Mouse (Mus musculus) heart, postnatal 10 days (tissue): ENCODE results near the gene Slc39a11. TPM values are rescaled to one million over a fixed set of nuclear protein-coding genes. Genes with fewer than 3 reads are reported as not detected.

Experiments
- DNase-seq, 2 experiments: peaks; one replicate each; pipeline ENCODE4 v3.0.0; 2021
- intact Hi-C: fragments of 180-260 bp; cut with DNase I; formaldehyde crosslinking; loops from one replicate; pipeline ENCODE4 v1.15.1; 2025
- total RNA-seq, 2 experiments: library from RNA; stranded (reverse); gene quantifications; 2 replicates each; pipeline ENCODE4 v1.2.3; 2021

The Slc39a11 gene
- total RNA-seq, 2 experiments from 2014 or later, result 6.2 to 8.1 TPM

- intact Hi-C loops, result no loop called here
- no peak for DNase-seq
These were observed 165.8 kb downstream of the Slc39a11 start for GRCm38 (mm10) chr11:113484037-113484436.

- intact Hi-C loops, result no loop called here
- DNase-seq, result no peak
These were observed 172.3 kb downstream of the Slc39a11 start for GRCm38 (mm10) chr11:113477550-113477949.

DNA sequence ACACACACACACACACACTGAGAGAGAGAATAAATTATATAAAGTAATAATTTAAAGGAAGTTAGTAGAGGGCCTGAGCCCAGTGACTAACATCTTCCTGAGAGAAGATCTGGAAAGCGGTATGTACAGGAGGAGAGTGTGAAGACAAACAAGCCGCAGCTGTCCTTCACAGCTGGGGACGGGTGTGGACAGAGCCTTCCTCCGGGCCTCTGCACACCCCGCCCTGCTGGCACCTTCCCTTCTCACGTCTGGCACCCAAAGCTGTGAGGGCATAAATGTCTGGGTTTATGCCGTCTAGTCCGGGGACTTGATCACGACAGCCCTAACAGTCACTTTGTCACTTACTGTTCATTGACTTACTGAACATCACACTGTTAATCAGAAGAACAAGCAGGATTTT lies 173.2 kb downstream of the Slc39a11 start:
- no peak for DNase-seq

DNA sequence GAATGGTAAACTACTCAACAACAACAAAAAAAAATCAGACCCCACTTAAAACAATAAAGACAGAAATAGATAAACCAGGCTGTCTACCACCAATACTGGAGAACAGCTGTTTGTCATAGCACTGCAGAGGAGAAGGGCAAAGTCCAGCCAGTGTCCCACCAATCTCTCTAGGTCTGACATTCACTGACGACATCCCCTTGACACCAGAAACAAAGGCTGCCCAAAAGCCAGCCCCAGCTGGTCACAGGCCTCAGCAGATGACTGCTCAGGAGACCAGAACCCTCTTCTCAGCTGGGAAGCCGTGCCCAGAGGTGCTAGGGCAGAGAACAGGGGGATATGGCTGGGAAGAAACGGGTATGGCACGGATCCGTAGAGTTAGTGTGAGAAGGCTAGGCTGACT lies 174.4 kb downstream of the Slc39a11 start:
- DNase-seq, result no peak
- intact Hi-C loops, result no loop called here

More for the DNA sequence above, 173.2 kb downstream of the Slc39a11 start:
- intact Hi-C loops, result no loop called here

DNA sequence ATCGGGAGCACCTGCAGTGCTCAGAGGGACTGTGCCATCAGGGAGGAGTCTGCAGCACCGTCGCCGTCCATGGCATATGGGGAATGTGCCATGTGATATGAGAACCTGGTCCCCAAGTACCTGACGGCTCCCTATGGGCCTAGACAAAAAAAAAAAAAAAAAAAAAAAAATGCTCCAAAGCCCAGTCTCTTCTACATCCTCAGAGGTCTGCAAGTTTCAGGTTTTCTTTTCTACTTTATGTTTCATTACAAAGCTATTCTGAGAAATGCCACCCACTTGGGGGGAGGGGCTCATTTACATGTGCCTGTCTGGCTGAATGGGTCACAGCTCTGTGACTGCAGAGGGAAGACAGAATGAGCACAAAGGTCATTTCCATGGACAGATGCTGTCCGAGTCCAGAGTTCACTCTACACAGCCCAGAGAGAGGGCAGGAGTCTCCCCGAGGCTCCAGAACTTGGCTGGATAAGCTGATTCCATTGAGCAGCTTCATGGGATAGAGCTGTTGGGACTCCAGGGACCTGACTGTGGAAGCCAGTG lies 175.8 kb downstream of the Slc39a11 start:
- DNase-seq, result no peak
- intact Hi-C loops, result no loop called here

- intact Hi-C loops, result no loop called here
- DNase-seq, result no peak
These were observed 177.9 kb downstream of the Slc39a11 start for GRCm38 (mm10) chr11:113471936-113472335.

GRCm38 (mm10) chr11:113469919-113470785 lies 179.7 kb downstream of the Slc39a11 start:
- intact Hi-C loops, result no loop called here
- DNase-seq, result no peak

DNA sequence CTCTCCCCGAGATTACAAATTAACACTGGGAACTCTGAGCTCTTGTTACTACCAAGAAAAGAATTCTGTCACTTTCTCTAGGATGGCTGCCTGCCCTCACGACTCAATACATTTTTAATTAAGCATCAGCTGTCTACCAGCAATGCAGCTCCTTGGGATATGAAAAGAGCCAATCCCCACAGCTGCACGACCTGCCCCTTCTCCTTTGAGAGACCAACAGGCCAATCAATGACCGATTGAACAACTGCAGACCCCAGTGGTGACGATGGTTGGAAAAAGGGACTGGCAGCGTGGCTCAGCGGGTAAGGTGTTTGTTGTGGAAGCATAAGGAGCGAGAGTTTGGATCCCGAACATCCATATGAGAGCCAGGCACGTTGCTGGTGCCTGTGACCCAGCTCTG lies 181.9 kb downstream of the Slc39a11 start:
- intact Hi-C loops, result no loop called here
- no peak for DNase-seq

DNA sequence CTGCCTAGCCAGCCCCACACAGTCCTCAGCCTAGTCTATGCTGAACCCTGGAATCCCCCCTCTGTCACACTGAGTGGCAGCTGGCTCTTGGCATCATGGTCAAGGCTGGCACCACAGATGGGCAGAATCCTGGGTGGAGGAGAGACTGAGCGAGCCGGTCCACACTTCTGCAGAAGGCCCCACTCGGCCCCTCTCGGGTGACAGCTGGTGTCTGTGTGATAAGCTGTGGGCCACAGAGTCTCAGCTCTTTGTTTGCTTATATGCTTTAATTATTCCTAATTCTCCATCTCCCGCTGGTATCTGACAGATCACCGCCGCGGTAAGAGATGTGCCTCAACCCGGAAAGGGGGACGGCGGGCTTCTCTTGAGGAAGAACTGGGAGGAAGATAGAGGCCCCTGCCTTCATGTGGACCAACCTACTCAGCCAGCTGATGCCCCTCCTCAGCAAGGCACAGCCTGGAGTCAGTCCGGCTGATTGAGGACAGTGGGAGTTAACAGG lies 182.5 kb downstream of the Slc39a11 start:
- intact Hi-C loops, result no loop called here
- DNase-seq, result no peak

DNA sequence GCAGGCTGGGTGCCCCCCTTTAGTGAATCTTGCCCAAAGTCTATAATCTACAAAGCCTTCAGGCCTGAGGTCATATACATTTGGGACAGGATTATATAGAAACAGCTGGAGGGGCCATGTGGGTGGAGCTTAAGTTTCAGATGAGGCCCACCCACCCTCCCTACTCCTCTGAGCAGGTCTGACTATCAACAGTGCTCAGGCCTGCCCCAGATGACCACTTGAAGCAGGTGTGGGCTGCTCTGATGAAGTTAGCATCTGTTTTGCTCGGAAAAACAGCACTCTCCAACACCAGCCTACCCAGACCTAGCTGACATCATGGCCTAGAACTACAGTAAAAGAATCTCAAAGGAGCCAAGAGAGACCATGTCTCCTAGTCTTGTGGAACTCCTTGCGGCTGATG lies 189.8 kb downstream of the Slc39a11 start:
- intact Hi-C loops, result no loop called here
- DNase-seq, result no peak

DNA sequence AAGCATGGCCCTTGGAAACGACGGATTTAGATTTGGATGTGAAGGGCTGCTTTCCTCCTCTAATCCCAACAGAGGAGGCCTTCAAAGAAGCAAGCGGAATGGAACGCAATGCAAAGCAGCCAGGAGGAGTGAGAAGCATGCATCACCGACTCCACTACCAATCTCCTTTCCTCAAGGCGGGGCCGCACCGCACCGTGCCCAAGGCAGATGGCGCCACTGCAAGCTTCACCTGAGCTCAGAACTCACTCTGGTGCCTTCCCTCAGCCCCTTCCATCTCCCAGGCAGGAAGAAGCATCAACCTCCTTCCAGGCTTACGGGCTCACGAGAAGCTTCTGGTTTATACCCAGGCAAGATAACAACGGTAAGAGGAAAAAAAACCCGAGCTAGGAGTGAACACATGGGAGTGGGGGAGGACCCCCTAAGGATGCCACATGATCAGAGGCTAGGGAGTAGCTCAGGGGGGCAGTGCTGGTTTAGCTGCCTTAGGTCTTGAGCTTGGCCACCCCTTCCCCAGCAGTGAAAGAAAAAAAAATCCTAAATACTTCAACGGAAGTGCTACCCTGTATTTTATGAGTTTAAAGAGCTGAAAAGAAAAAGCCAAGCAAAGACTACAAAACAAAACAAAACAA lies 191.2 kb downstream of the Slc39a11 start:
- no peak for DNase-seq
- intact Hi-C loops, result no loop called here

DNA sequence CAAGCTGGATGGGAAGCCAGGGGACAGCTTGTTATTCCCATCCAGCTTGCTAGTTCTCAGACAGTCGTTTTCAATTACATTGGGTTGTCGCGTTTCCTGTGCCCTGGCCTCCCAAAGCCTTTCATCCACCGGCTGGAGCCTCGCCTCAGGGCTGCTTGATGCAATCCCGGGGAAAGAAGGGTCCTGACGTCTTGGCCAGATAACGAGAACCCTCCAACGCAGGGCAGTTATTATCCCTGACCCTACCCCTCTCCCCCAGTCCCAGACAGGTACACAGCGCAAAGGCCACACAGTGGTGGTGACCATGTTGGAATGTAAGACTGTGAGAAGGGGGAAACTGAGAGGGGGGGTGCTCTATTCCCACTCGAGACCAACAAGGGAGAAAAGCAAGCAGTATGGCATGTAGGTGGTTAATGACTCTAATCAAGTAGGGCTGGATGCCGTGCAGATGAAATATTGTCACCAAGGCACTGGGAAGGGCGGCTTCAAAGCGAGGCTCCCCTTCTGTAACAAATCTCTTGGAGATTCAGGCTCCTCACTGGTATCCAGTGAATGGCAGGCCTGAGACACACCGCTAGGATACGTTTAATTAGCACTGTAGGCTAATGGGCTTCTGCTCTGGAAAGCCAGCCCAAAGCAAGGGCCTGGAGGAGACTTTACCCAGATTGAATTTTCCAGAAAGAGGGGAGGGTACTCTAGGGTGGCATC lies 196.9 kb downstream of the Slc39a11 start:
- intact Hi-C loops, result no loop called here
- DNase-seq, result no peak

DNA sequence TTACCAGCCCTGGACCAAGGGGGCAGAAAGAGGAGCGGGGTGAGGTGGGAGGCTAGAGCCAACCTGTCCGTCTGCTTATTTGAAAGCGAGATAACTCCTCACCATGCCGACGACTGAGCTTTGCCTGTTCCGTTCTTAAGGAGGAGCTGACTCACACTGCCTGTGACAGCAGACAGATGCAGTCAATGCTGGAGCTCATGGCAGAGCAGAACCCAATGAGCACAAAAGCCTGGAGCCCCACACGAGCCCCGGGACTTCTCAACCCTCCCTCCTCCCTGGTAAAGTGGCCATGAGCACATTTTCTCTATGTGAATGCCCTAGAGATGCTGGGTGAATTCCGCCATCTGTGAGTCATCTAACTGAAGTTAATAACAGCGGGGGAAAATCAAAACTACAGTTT lies 198.6 kb downstream of the Slc39a11 start:
- intact Hi-C loops, result no loop called here
- no peak for DNase-seq

GRCm38 (mm10) chr11:113450665-113451064 lies 199.2 kb downstream of the Slc39a11 start:
- no peak for DNase-seq
- intact Hi-C loops, result no loop called here

- intact Hi-C loops, result no loop called here
- DNase-seq, result no peak
These were observed 199.9 kb downstream of the Slc39a11 start for GRCm38 (mm10) chr11:113450028-113450427.

GRCm38 (mm10) chr11:113442036-113442435 lies 207.8 kb downstream of the Slc39a11 start:
- intact Hi-C loops, result no loop called here
- no peak for DNase-seq

DNA sequence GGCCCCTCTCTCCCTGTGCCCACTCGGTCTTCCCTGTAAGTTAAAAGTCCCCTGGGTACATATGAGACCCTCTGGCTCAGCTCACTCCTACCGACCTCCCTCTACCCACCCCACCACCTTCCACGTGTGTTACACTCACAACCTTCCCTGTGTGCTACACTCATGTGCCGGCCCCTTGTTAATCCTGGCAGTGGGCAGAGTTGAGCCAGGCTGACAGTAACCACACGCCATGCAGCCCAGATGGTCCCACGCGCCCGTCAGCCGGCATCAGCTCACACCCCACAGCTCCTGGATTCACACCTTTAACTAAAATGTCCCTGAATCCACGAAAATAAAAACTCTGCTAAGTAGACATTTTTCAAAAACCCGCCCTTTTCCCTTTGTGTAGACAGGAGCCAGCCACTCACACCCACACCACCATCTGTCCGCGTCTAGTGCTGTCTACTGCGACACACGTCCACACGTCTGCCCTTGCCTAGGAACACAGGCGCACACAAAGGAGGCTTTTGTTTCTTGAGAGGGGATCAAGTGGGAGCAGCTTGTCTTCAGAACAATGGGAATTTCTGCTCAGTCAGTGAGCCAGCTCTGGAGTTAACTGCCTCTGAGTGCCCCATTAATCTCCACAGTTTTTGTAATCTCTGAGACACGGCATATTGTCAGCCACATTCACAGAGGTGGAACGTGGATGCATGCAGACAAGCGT lies 210.4 kb downstream of the Slc39a11 start:
- intact Hi-C loops, result no loop called here
- DNase-seq, result peak in 1 of 2 experiments; percentile 17

DNA sequence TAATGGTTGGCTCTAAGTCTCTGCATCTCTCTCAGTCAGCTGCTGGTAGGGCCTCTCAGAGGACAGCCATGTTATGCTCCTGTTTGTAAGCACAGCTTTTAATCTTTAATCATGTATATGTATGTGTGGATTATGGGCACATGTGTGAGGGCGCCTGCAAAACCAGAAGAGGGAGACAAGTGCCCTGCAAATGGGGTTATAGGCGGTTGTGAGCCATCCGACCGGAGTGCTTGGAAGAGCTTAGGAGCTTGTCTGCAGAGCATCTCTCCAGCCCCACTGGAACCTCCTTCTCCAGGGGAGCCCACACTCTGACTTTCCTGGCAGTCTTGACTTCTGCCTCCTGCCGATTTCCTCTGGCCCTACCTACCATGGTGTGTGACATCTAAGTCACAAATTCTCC lies 211.0 kb downstream of the Slc39a11 start:
- intact Hi-C loops, result no loop called here
- DNase-seq, result no peak

DNA sequence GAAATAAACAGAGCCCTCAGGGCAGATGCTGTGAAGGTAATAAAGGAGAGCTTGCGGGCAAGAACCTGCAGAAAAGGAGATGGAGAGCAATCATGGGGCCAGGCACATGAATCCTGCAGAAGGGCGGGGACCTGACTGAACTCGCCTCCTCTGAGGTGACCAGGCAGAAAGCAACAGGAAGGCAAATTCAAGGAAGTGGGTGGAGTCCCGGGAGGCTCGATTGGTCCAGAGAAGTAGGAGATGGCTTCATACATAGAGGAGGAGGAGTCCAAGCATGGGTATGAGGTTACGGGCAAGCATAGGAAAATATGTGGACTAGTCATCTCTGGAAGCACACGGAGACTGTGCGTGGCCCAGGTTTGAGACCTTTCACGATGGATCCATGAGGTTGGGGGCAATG lies 212.5 kb downstream of the Slc39a11 start:
- intact Hi-C loops, result no loop called here
- DNase-seq, result no peak

- no peak for DNase-seq
- intact Hi-C loops, result no loop called here
These were observed 213.6 kb downstream of the Slc39a11 start for GRCm38 (mm10) chr11:113436299-113436698.

- DNase-seq, result no peak
- intact Hi-C loops, result no loop called here
These were observed 214.2 kb downstream of the Slc39a11 start for GRCm38 (mm10) chr11:113435696-113436095.
